Mouse (Mus musculus) hindbrain, embryonic 16.5 days (tissue): ENCODE measurements around the gene Atp1a2. TPM values are rescaled to one million over a fixed set of nuclear protein-coding genes. Genes with fewer than 3 reads are reported as not detected.
"Not testable (repeated sequence)": the region's sequence is repeated elsewhere in the genome, so short reads cannot be mapped to it uniquely, and the experiment has no call there.

Experiments
- ATAC-seq: fragments of 200-750 bp; cut with Nextera tagmentation; 2 replicates; pipeline ENCODE4 v1.8.0; 2017; ENCODE audit warnings: moderate TSS enrichment, moderate library complexity
- H3K27ac ChIP-seq: fragments of 300-500 bp; sonication (generic); 2 replicates; pipeline ENCODE4 v1.5.1; 2014; ENCODE audit warnings: low read depth, mild to moderate bottlenecking, control low read depth, low read length, moderate library complexity
- H3K27me3 ChIP-seq: fragments of 300-500 bp; sonication (generic); replicated peaks from 2 replicates; pipeline ENCODE4 v1.6.1; 2014; ENCODE audit warnings: low read length; ENCODE audit not compliant: control insufficient read depth, insufficient read depth
- H3K36me3 ChIP-seq: fragments of 300-500 bp; sonication (generic); 2 replicates; pipeline ENCODE4 v1.6.1; 2014; ENCODE audit warnings: mild to moderate bottlenecking, low read length, moderate library complexity, mixed read lengths; ENCODE audit not compliant: control insufficient read depth, insufficient read depth
- H3K4me1 ChIP-seq: fragments of 300-500 bp; sonication (generic); 2 replicates; pipeline ENCODE4 v1.6.1; 2014; ENCODE audit warnings: low read depth, low read length; ENCODE audit not compliant: control insufficient read depth, insufficient read depth
- H3K4me2 ChIP-seq: fragments of 300-500 bp; sonication (generic); 2 replicates; pipeline ENCODE4 v1.6.1; 2014; ENCODE audit warnings: mild to moderate bottlenecking, low read length, control low read depth, moderate library complexity
- H3K4me3 ChIP-seq: fragments of 300-500 bp; sonication (generic); 2 replicates; pipeline ENCODE4 v1.5.1; 2014; ENCODE audit warnings: mild to moderate bottlenecking, low read length, control low read depth, moderate library complexity
- H3K9ac ChIP-seq: fragments of 300-500 bp; sonication (generic); 2 replicates; pipeline ENCODE4 v1.6.1; 2014; ENCODE audit warnings: low read depth, mild to moderate bottlenecking, control low read depth, low read length, moderate library complexity
- H3K9me3 ChIP-seq: fragments of 300-500 bp; sonication (generic); 2 replicates; pipeline ENCODE4 v1.6.1; 2014; ENCODE audit warnings: mild to moderate bottlenecking, low read length, moderate library complexity; ENCODE audit not compliant: control insufficient read depth
- WGBS: fragments of 180-500 bp; shearing (Covaris S2); extraction: QIAGEN DNeasy Blood & Tissue Kit; methylation state at CpG from one replicate; pipeline ENCODE4 v1.1.7; 2014; 5-methylcytosine and 5-hydroxymethylcytosine counted together
- polyA plus RNA-seq: library from polyadenylated mRNA; unstranded; fragments of >200 nt; fragmentation: Nextera tagmentation; extraction: Ambion mirVana; gene quantifications from 2 replicates; pipeline ENCODE4 v1.2.1, GENCODE M21; 2015

The Atp1a2 gene
- polyA plus RNA-seq, 1 experiment from 2014 or later, result 102 TPM

- not testable (repeated sequence) for H3K9me3 ChIP-seq, H3K4me3 ChIP-seq, H3K27ac ChIP-seq, H3K36me3 ChIP-seq, ATAC-seq, H3K4me1 ChIP-seq, H3K9ac ChIP-seq, H3K27me3 ChIP-seq
- peak overlapping the region; percentile 10 for H3K4me2 ChIP-seq
- 58% methylated on average over 23 of the region's 23 CpGs for WGBS
Observed at GRCm38 (mm10) chr1:172244645-172245044, 53.2 kb downstream of the Atp1a2 start.

- H3K4me2 ChIP-seq, result no peak overlapping the region; the same call in 1 of the 2 replicates
Observed at GRCm38 (mm10) chr1:172243547-172244205, 54.2 kb downstream of the Atp1a2 start.

GRCm38 (mm10) chr1:172242401-172242800 lies 55.5 kb downstream of the Atp1a2 start:
- peaks cover 3% of the 10 kb centered on the region; the same call in 1 of the 2 replicates for H3K27me3 ChIP-seq
- H3K4me3 ChIP-seq, result no peak overlapping the region
- H3K36me3 ChIP-seq, result no peaks in the 10 kb centered on the region
- peak; percentile 88 for ATAC-seq
- WGBS, result 6% methylated on average over 2 of the region's 2 CpGs
- peaks cover 2% of the 10 kb centered on the region; the same call in 1 of the 2 replicates for H3K4me1 ChIP-seq
- no peak overlapping the region for H3K9ac ChIP-seq
- no peak overlapping the region for H3K27ac ChIP-seq
- no peaks in the 10 kb centered on the region for H3K9me3 ChIP-seq
- no peak overlapping the region for H3K4me2 ChIP-seq

More at GRCm38 (mm10) chr1:172243547-172244205, 54.2 kb downstream of the Atp1a2 start:
- Histone ChIP-seq H3K9ac (no peak overlapping the region), H3K27ac (no peak overlapping the region), H3K4me1 (peaks cover 2% of the 10 kb centered on the region; the same call in 1 of the 2 replicates), H3K36me3 (no peaks in the 10 kb centered on the region), H3K4me3 (no peak overlapping the region), H3K27me3 (peaks cover 3% of the 10 kb centered on the region; the same call in 1 of the 2 replicates), H3K9me3 (no peaks in the 10 kb centered on the region)
- no peak for ATAC-seq
- 32% methylated on average over 16 of the region's 16 CpGs for WGBS

- 21% methylated on average over 6 of the region's 6 CpGs for WGBS
- Histone ChIP-seq H3K4me2 (no peak overlapping the region), H3K27ac (no peak overlapping the region), H3K27me3 (peaks cover 3% of the 10 kb centered on the region; the same call in 1 of the 2 replicates), H3K9ac (no peak overlapping the region), H3K4me1 (peaks cover 2% of the 10 kb centered on the region; the same call in 1 of the 2 replicates), H3K9me3 (no peaks in the 10 kb centered on the region), H3K4me3 (no peak overlapping the region), H3K36me3 (no peaks in the 10 kb centered on the region)
- no peak for ATAC-seq
Observed at GRCm38 (mm10) chr1:172240945-172241708, 56.7 kb downstream of the Atp1a2 start.

GRCm38 (mm10) chr1:172229215-172229614 lies 68.6 kb downstream of the Atp1a2 start:
- H3K9ac ChIP-seq, result no peak overlapping the region
- 98% methylated on average over 1 of the region's 1 CpGs for WGBS
- H3K4me2 ChIP-seq, result no peak overlapping the region
- H3K27ac ChIP-seq, result no peak overlapping the region
- no peaks in the 10 kb centered on the region for H3K4me1 ChIP-seq
- no peaks in the 10 kb centered on the region; the same call in 1 of the 2 replicates for H3K27me3 ChIP-seq
- no peaks in the 10 kb centered on the region for H3K9me3 ChIP-seq
- ATAC-seq, result no peak
- H3K4me3 ChIP-seq, result no peak overlapping the region
- H3K36me3 ChIP-seq, result no peaks in the 10 kb centered on the region

- Histone ChIP-seq H3K36me3 (no peaks in the 10 kb centered on the region), H3K9me3 (no peaks in the 10 kb centered on the region), H3K4me2 (no peak overlapping the region), H3K27me3 (no peaks in the 10 kb centered on the region; the same call in 1 of the 2 replicates), H3K27ac (no peak overlapping the region), H3K4me3 (no peak overlapping the region), H3K4me1 (no peaks in the 10 kb centered on the region), H3K9ac (no peak overlapping the region)
- no peak for ATAC-seq
- 78% methylated on average over 2 of the region's 2 CpGs for WGBS
Observed at GRCm38 (mm10) chr1:172228209-172228608, 69.7 kb downstream of the Atp1a2 start.

Other genes starting within 250 kb of the Atp1a2 start
- 2.6 and 3.2 TPM in 2 replicates for gene Nhlh1, start 240.5 kb downstream of the Atp1a2 start, polyA plus RNA-seq
- 181 and 214 TPM in 2 replicates for gene Copa, start 215.5 kb downstream of the Atp1a2 start, polyA plus RNA-seq
- gene Ncstn, start 215.3 kb downstream of the Atp1a2 start, polyA plus RNA-seq, result 110 and 121 TPM in 2 replicates
- gene Pex19, start 171.3 kb downstream of the Atp1a2 start, polyA plus RNA-seq, result 169 and 173 TPM in 2 replicates
- gene Dcaf8, start 150.0 kb downstream of the Atp1a2 start, polyA plus RNA-seq, result 86.6 and 91.6 TPM in 2 replicates
- 538 and 563 TPM in 2 replicates for gene Pea15a, start 91.3 kb downstream of the Atp1a2 start, polyA plus RNA-seq
- 1.5 and 5.5 TPM in 2 replicates for gene Casq1, start 78.2 kb downstream of the Atp1a2 start, polyA plus RNA-seq
- gene Atp1a4, start 39.6 kb downstream of the Atp1a2 start, polyA plus RNA-seq, result 0.06 TPM in 1 of 2 replicates, not detected in the other
- 84.7 and 88.3 TPM in 2 replicates for gene Igsf8, start 36.4 kb downstream of the Atp1a2 start, polyA plus RNA-seq
- 4.9 and 5.6 TPM in 2 replicates for gene Kcnj9, start 31.3 kb upstream of the Atp1a2 start, polyA plus RNA-seq
- gene Kcnj10, start 43.1 kb upstream of the Atp1a2 start, polyA plus RNA-seq, result 3.5 and 3.9 TPM in 2 replicates
- 3.1 and 3.9 TPM in 2 replicates for gene Pigm, start 78.5 kb upstream of the Atp1a2 start, polyA plus RNA-seq
- gene Slamf9, start 177.3 kb upstream of the Atp1a2 start, polyA plus RNA-seq, result 0.11 and 0.23 TPM in 2 replicates
- gene Igsf9, start 183.7 kb upstream of the Atp1a2 start, polyA plus RNA-seq, result 32.9 and 42.5 TPM in 2 replicates
- 71.7 and 84.9 TPM in 2 replicates for gene Tagln2, start 202.0 kb upstream of the Atp1a2 start, polyA plus RNA-seq
- gene Cfap45, start 222.7 kb upstream of the Atp1a2 start, polyA plus RNA-seq, result 4.9 and 5.4 TPM in 2 replicates